Mouse (Mus musculus) liver, adult (tissue): ENCODE data around the gene Neurod2.

Experiments
- GATA4 ChIP-seq: IDR thresholded peaks from 2 replicates; pipeline ENCODE4 v1.6.1; 2014; ENCODE audit warnings: mild to moderate bottlenecking, low read length; ENCODE audit not compliant: insufficient replicate concordance

Gene Neurod2

DNA sequence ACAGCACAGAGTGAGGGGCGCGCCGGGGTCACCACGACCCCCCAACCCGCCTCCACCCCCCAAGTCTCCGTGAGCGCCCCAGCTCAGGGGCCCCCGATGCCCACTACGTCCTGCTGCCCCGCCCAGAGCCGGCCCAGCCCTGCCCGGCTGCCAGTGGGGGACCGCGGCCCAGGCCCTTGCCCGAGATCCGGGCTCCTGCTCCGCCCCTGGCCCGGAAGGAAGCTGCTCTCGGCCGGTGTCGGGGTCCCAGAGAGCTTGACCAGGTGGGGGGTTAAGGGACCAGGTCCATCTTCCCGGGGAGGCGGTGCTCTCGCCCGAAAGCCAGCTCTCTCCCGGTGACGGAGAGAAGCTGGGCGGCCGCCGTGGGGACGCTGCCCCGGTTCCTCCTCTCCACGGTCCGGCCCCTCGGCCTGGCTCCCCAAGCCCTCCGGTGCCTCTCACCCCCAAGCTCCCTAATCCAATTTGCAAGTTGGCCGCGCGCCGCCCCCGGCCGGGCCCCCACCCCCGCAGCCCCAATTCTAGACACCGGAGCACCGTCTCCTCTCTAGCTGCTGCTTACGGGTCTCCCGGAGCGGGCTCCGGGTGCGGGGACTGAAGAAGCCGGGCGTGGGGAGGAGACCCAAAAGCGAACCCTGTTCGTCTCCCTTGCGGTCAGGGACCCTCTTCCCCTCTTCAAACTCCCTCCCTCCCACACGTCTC, 928 bp downstream of the Neurod2 start:
- TF ChIP-seq GATA4: no peak

DNA sequence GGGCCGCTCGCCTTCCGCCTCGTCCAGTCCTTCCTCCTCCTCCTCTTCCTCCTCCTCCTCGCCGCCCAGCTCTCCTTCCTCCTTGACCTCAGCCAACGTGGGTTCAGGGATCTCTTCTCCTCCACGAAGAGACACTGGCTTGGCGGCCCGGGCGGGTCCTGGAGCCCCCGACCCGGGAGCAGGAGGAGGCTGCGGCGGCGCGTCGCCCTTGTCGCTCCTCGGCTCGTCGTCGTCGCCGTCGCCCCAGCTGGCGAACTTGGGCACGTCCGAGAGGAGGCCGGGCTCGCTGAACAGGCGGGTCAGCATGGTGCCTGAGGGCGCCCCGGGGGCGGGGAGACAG, 1.4 kb downstream of the Neurod2 start:
- TF ChIP-seq GATA4: no peak

DNA sequence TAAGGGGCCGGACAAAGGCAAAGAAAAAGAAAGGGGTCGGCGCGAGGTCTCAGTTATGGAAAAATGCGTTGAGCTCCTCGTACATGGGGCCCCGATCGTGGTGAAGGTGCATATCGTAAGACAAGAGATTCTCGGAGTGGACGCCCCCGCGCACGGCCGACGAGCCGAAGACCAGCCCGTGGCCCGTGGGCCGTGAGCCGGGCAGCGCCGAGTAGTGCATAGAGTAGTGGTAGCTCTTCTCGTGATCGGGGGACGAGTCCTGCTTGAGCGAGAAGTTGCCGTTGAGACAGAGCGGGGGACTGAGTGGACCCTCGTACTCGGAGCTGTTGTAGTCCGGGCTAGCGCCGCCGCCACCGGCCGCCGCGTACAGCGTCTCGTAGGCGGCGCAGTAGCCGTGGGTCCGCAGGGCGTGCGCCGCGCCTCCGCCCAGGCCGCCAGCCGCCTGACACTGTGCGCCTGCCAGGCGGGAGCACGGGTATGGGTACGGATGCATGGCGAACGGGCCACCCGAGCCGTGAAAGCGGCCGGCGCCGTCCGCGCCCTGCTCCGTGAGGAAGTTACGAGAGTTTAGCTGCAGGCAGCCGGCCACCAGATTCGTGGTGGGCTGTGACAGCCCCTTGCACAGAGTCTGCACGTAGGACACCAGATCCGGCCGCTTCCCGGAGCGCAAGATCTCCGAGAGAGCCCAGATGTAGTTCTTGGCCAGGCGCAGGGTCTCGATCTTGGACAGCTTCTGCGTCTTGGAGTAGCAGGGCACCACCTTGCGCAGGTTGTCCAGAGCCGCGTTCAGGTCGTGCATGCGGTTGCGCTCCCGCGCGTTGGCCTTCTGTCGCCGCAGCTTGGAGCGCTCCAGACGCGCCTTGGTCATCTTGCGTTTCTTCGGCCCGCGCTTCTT, 2.1 kb downstream of the Neurod2 start:
- no peak for TF ChIP-seq GATA4

DNA sequence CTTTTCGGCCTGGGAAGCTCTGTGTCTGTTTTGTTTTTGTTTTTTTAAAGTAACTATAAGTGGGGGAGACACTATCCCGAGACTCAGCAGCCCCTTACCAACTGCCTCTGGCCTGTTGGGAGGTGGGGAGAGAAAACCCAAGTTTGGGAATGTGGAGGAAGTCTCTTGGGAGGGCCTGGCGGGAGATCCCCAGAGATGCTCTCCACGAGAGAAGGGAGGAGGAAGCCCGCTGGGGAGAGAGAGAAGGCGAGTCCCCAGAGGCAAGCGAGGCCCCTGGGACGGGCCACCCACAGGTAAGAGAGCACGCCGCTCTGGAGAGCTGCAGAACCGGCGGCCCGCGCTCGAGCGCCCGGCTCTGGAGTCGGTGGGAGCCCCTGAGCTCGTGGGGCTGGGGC, 2.7 kb downstream of the Neurod2 start:
- TF ChIP-seq GATA4: no peak

DNA sequence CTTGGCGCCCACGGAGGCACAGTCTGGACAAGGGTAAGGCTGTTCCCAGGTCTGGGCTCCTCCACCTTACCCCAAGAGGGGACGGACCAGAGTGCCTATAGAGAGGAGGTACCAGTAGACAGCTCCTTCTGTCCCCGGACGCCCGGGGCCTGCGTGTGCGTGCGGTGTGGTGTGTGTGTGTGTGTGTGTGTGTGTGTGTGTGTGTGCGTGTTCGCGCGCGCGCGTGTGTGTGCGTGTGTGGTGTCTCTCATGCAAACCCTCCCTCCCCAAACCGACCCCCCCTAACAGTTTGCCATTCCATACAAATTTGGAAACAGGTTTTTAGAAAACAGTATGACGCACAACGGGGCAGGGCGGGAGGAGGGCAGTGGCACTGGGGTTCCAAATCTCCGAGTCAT, 3.6 kb downstream of the Neurod2 start:
- TF ChIP-seq GATA4: no peak

DNA sequence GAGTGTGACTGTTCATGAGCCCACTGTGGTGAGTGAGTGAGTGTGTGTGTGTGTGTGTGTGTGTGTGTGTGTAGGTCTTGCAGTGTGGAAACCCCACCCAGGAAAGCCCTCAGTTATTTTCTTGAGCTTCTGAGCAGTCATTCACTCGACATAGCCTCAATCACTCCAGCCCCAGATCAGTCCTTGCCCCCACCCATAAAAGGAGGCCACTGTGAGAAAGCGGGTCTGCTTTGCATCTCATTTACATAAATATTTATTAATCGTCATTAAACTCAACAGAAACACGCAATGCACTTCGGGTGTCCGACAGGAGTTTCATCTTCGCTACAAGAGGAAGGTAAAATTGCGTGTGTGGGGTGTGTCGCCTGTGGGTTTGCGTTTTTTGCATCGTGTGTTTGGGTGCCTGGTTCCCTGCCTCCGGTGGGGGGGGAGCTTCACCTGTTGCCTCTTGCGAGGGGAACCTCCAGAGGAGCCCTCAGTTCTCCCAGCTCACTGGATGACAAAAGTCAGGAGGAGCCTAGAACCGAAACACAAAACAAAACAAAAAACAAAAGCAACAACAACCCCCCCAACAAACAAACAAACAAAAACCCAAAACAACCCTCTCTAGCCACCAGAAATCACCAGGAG, 4.1 kb downstream of the Neurod2 start:
- no peak for TF ChIP-seq GATA4

DNA sequence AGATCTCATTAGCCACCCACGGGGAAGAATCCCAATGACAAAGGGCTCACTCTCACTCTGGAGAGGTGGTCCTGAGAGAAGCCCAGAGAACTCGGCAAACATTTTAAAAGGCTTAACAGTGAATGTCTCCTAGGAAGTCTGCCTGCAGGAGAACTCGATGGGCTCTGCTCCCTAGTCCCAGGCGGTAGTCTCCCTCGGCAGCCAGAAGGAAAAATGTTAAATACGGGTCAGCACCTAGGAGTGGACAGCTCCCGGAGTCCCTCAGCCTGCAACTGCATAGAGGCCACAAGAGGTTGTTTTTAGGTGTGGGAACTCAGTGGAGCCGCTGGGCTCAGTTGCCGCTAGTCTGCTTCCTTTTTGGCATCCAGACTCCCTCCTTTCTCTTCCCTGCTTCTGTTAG, 5.5 kb downstream of the Neurod2 start:
- no peak for TF ChIP-seq GATA4

DNA sequence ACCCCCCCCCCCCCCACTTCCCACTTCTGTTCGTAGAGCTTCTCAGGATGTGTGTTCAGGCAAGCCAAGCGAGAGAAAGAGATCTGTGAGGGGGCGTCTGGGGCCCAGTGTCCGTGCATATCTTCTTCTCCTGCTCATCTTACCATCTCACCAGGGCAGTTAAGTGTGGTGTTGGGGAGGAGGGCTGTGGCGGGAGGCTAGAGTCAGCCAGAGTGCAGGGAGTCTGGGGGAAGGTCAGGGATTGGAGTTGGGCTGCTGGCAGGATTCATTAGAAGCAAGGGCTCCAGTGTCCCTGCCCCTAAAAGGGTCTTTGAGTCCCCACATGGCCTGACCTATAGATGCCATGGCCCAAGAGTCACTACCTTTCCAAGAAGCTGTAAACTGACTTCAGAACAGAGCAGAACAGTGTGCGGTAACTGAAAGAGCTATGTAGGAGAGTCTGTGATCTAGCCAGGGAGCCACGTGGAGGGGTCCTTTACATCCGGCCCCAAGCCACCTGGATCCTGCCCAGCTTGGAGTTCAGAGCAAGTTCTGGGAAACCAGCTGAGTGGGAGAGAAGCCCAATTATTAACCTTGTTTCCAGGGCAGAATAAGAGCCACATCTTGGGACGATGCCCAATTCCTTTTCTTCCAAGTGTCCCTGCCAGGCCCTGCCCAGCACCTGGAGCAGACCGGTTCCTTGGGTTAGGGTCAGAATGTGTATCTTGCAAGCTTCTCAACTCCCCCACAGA, 6.1 kb downstream of the Neurod2 start:
- no peak for TF ChIP-seq GATA4

DNA sequence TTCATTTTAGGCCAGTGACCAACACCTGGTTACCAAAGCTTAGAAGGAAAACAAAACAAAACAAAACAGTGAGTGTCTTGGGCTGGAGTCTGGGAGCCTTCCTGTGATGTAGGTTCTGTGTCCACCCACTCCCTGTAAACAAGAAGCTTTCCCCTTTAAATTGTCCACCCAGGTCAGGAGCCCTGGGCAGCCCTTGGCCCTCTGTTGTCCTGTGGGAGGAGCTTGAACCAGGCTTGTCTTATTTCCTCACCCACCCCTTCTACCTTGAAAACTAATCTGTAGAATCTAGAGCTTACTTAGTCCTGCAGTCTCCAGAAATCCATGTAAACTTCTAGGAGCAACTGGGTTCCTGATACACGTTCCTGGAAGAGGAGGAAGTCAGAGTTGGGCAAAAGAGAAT, 7.3 kb downstream of the Neurod2 start:
- TF ChIP-seq GATA4: no peak

DNA sequence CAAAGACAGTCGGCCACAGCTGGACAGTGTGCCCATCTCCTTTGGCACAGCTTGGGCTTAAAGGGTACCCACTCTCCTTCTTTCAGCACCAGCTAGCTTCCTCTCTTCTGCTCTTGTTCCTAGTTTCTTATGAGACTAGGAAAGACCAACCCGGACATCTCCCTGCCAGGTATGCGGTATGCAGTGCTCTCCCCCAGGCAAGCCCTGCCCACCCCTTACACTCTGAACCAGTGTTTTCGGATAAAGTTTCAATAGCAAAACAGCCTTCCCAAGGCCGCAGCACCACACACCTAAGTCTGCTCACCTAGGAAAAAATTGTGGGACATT, 7.8 kb downstream of the Neurod2 start:
- TF ChIP-seq GATA4: no peak

DNA sequence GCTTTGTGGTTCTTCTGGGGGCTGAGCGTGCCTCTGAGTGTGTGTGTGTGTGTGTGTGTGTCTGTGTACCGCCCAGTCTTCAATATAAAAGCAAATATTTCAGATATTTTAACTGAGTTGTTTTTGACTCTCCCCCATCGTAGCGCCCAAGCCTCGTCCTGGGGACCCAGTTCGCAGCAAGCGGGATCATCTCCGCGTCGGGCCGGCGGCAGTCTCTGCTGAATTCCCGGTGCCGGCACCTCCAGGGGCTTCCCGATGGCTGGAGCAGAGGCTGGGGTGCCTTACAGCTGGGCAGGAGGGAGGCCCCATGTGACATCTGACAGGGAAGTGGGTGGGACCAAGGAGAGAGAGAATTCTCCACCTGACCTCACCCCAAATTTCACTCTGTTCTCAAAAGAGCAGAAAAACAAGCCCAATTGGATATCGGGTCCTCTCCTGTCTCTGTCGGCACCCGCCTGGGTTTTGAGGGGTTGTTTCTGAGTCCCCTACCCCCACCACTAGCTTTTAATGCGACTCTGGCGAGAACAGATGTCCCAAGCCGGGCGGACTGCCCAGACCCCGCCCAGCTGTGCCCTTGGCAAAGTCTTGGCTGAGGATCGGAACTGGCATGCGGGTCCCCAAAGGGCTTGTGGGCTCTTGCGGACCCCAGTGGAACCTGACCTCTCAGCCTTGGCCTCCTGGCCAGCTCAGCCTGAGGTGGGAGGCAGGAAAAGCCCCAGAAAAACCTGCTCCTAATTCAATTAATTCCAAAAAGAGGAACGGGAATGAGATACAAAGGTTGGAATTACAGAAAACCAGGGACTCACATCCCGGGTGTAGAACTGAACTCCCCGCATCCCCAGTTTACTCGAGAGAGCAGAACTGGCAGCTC, 8.4 kb downstream of the Neurod2 start:
- no peak for TF ChIP-seq GATA4

DNA sequence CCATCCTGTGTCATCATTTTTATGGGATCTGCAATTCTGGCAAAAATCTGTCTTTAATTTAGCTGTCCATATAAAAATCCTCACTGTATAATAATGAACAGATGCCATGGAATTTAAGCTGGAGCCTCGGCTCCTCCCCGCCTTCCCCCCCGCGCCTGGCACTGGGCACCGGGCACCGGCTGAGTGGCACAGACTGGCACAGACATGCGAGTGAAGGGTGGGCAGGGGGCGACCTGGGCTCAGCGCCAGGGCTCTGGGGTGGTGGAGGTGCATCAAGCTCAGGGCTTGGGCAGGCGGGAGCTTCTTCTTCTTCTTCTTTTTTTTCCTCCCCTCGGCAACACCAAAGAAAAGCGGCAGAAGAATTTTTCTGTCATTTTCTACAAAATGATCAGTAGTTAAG, 9.1 kb downstream of the Neurod2 start:
- TF ChIP-seq GATA4: no peak

DNA sequence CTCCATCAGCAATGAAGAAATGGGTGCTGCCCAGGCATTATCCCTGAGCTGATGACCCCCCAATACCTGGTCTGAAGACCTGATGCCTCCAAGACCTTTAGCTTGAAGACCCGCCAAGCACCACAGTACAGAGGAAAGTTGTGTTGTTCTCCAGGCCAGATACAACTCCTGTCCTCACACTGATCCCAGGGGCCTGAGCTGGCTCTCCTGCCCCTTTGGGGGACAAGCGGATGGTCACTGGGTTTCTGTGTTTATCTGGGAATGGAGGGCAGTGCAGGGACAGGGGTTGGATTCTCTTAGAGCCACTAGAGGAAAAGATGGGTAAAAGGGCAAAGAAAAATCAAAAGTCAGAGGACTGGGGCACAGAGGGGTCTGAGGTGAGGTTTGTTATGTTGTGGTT, 9.5 kb downstream of the Neurod2 start:
- TF ChIP-seq GATA4: no peak

DNA sequence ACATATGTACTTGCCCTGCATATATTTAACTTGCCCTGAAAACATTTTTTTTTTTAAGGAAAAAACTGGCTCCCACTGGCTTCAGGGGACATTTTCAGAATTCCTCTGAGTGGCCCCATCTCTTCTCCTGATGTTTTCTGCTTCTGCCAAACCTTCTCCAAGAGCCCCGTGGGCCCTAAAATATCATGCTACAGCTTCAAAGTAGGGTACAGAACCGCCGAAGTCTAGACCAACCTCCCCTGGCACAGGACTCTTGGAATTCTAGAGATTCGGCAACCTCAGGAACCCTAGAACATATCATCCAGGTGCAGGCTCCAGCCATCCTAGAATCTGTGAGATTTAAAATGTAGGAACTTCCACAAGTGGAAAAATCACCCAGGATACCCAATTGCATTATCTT, 9.9 kb downstream of the Neurod2 start:
- no peak for TF ChIP-seq GATA4

DNA sequence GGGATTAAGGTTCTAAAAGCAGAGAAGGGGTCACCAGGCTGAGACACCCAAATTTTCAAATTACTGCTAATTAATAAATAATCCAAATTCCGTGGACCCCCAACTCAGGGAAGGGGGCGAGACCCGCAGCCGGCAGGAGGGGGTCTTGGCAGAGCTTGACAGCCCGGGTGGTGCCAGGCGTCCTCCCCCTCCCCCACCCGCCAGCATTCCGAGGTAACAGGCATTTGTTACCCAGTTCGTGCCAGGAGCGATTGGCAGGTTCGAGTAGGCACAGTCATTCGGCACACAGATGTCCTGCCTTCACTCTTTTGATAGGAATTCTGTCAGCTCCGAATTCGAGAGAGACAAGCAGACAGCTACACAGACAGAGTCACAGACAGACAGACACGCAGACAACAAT, 10.3 kb downstream of the Neurod2 start:
- TF ChIP-seq GATA4: no peak
